Mouse (Mus musculus) myocyte (in vitro differentiated cells): ENCODE measurements at regions not wholly inside any gene's neighbourhood (a gene's known extent, or its start where the extent isn't known, plus 50 kb on each side); places are given as distances from the start of the nearest gene placed in this dataset.

Source experiments
- H3K27me3 ChIP-seq: one replicate; pipeline ENCODE4 v1.6.1; 2011; ENCODE audit not compliant: control insufficient read depth, insufficient read depth, insufficient read length
- H3K36me3 ChIP-seq: one replicate; pipeline ENCODE4 v1.6.1; 2011; ENCODE audit not compliant: control insufficient read depth, insufficient read depth
- H3K4me2 ChIP-seq: one replicate; pipeline ENCODE4 v1.6.1; 2011; ENCODE audit warnings: low read depth, control low read depth
- H3K4me3 ChIP-seq: one replicate; pipeline ENCODE4 v1.5.1; 2011; ENCODE audit warnings: mild to moderate bottlenecking, control low read depth, moderate library complexity
- H3K79me2 ChIP-seq: one replicate; pipeline ENCODE4 v1.6.1; 2011; ENCODE audit not compliant: control insufficient read depth, insufficient read depth
- H3ac ChIP-seq: one replicate; pipeline ENCODE4 v1.6.1; 2011; ENCODE audit not compliant: control insufficient read depth, insufficient read length
- CEBPB ChIP-seq: IDR thresholded peaks from 2 replicates; pipeline ENCODE4 v1.6.1; 2011; ENCODE audit warnings: mild to moderate bottlenecking, moderate library complexity; ENCODE audit not compliant: poor library complexity, insufficient read depth, severe bottlenecking
- E2F4 ChIP-seq: IDR thresholded peaks from one replicate; pipeline ENCODE4 v1.6.1; 2011; ENCODE audit warnings: mild to moderate bottlenecking, control low read depth, moderate library complexity; ENCODE audit not compliant: insufficient read depth
- MAX ChIP-seq: IDR thresholded peaks from one replicate; pipeline ENCODE4 v1.6.1; 2011; ENCODE audit warnings: low read depth, mild to moderate bottlenecking, control low read depth
- MYOD1 ChIP-seq, 3 experiments: IDR thresholded peaks; one replicate each; pipeline ENCODE4 v1.6.1; 2011; ENCODE audit warnings: control low read depth in 2 of 3, low read depth in 2 of 3, mild to moderate bottlenecking in 2 of 3, moderate library complexity in 1 of 3; ENCODE audit not compliant: insufficient read length in 2 of 3, control insufficient read depth in 1 of 3
- MYOG ChIP-seq, 3 experiments: IDR thresholded peaks; one replicate each; pipeline ENCODE4 v1.6.1; 2011; ENCODE audit warnings: control low read depth in 2 of 3, low read depth in 2 of 3, mild to moderate bottlenecking in 2 of 3; ENCODE audit not compliant: insufficient read length in 2 of 3, control insufficient read depth in 1 of 3, insufficient read depth in 1 of 3
- POLR2A ChIP-seq: IDR thresholded peaks from one replicate; pipeline ENCODE4 v1.6.1; 2011; ENCODE audit warnings: low read depth, mild to moderate bottlenecking, control low read depth, moderate library complexity; ENCODE audit not compliant: insufficient read length
- POLR2AphosphoS2 ChIP-seq: IDR thresholded peaks from one replicate; pipeline ENCODE4 v1.6.1; 2011; ENCODE audit warnings: low read depth, control low read depth; ENCODE audit not compliant: insufficient read length
- REST ChIP-seq: IDR thresholded peaks from one replicate; pipeline ENCODE4 v1.6.1; 2011; ENCODE audit warnings: mild to moderate bottlenecking, control low read depth, moderate library complexity; ENCODE audit not compliant: insufficient read depth, insufficient read length
- SRF ChIP-seq: IDR thresholded peaks from one replicate; pipeline ENCODE4 v1.6.1; 2011; ENCODE audit warnings: low read depth; ENCODE audit not compliant: control insufficient read depth, insufficient read length
- TCF12 ChIP-seq: IDR thresholded peaks from one replicate; pipeline ENCODE4 v1.6.1; 2011; ENCODE audit warnings: mild to moderate bottlenecking, control low read depth; ENCODE audit not compliant: poor library complexity, insufficient read depth, severe bottlenecking
- TCF3 ChIP-seq: IDR thresholded peaks from one replicate; pipeline ENCODE4 v1.6.1; 2011; ENCODE audit warnings: low read depth, control low read depth; ENCODE audit not compliant: insufficient read length
- USF1 ChIP-seq: IDR thresholded peaks from one replicate; pipeline ENCODE4 v1.6.1; 2011; ENCODE audit warnings: low read depth, mild to moderate bottlenecking, control low read depth, moderate library complexity

- TF ChIP-seq POLR2AphosphoS2 (no peak), POLR2A (no peak), E2F4 (no peak), TCF3 (no peak), MYOG (IDR thresholded peaks at IDR 0.05; ENCODE audit: control insufficient read depth in 1 of 3, insufficient read depth in 1 of 3, insufficient read length in 2 of 3, low read depth in 2 of 3) (no peak)
- H3K79me2 ChIP-seq, result no peaks in the 10 kb centered on the region
- no peak overlapping the region for H3K4me3 ChIP-seq
- no peak overlapping the region for H3K4me2 ChIP-seq
- no peak overlapping the region for H3ac ChIP-seq
- no peaks in the 10 kb centered on the region for H3K36me3 ChIP-seq
- no peaks in the 10 kb centered on the region for H3K27me3 ChIP-seq
These were observed 315.5 kb downstream of the 1700009N14Rik start for GRCm38 (mm10) chr4:39765586-39765985.

DNA sequence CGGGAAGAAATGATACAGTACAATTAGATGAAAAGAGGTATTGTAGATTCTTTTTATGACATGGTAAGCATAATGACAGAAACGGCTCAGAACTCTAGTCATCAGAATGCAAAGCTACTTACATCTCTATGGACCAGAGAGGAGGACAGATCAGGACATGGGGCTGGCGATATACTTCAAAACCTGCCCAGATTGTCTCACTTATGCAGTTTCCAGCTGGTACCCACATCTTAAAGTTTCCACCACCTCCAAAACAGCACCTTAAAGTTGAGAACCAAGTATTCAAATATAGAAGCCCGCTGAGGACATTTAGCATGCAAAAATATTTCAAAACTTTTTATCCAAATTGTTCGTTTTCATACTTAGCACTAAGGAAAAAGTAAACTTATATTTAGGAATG is 341.0 kb downstream of the 1700009N14Rik start:
- no peaks in the 10 kb centered on the region for H3K27me3 ChIP-seq
- H3K79me2 ChIP-seq, result no peaks in the 10 kb centered on the region
- H3K4me2 ChIP-seq, result no peak overlapping the region
- H3K36me3 ChIP-seq, result no peaks in the 10 kb centered on the region
- no peak overlapping the region for H3ac ChIP-seq
- no peak overlapping the region for H3K4me3 ChIP-seq
- TF ChIP-seq TCF12 (no peak), TCF3 (no peak), REST (no peak), E2F4 (no peak), MYOD1 (IDR thresholded peaks at IDR 0.05; ENCODE audit: control insufficient read depth in 1 of 3, insufficient read length in 2 of 3, low read depth in 2 of 3) (no peak), MAX (no peak), POLR2A (no peak), CEBPB (no peak), SRF (no peak), POLR2AphosphoS2 (no peak), MYOG (IDR thresholded peaks at IDR 0.05; ENCODE audit: control insufficient read depth in 1 of 3, insufficient read depth in 1 of 3, insufficient read length in 2 of 3, low read depth in 2 of 3) (no peak), USF1 (no peak)

- TF ChIP-seq POLR2A (no peak), MYOD1 (IDR thresholded peaks at IDR 0.05; ENCODE audit: control insufficient read depth in 1 of 3, insufficient read length in 2 of 3, low read depth in 2 of 3) (no peak), POLR2AphosphoS2 (no peak), TCF3 (no peak), SRF (no peak), CEBPB (no peak), TCF12 (no peak), E2F4 (no peak), MYOG (IDR thresholded peaks at IDR 0.05; ENCODE audit: control insufficient read depth in 1 of 3, insufficient read depth in 1 of 3, insufficient read length in 2 of 3, low read depth in 2 of 3) (no peak), REST (no peak), USF1 (no peak)
These were observed 332.9 kb upstream of the Aco1 start for GRCm38 (mm10) chr4:39809950-39810349.

DNA sequence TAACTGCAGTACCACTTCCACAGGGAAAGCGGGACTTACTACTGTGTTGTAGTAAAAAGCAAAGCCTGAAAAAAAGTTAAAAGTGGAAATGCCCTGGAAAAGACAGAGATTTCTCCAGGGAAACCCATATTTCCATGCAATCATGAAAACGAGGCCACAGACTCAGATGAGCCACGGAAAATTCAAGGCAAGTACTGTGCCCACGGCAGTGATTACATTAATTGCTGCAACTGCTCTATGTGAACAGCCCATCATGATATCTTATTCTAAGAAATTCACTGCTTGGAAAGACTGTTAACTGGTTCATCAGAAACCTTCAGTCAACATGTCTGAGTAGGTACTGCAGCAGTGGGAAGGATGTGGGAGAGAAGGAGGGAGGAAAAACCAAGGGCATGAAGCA is 330.1 kb upstream of the Aco1 start:
- H3K4me3 ChIP-seq, result no peak overlapping the region
- no peaks in the 10 kb centered on the region for H3K79me2 ChIP-seq
- H3K36me3 ChIP-seq, result no peaks in the 10 kb centered on the region
- no peak overlapping the region for H3K4me2 ChIP-seq
- no peaks in the 10 kb centered on the region for H3K27me3 ChIP-seq
- H3ac ChIP-seq, result no peak overlapping the region
- no peak for TF ChIP-seq CEBPB
- TF ChIP-seq POLR2A, result no peak
- no peak for TF ChIP-seq TCF12
- TF ChIP-seq USF1, result no peak
- TF ChIP-seq POLR2AphosphoS2, result no peak
- TF ChIP-seq SRF, result no peak
- TF ChIP-seq MYOG (IDR thresholded peaks at IDR 0.05; ENCODE audit: control insufficient read depth in 1 of 3, insufficient read depth in 1 of 3, insufficient read length in 2 of 3, low read depth in 2 of 3), result no peak
- TF ChIP-seq REST, result no peak
- no peak for TF ChIP-seq TCF3
- no peak for TF ChIP-seq E2F4
- TF ChIP-seq MYOD1 (IDR thresholded peaks at IDR 0.05; ENCODE audit: control insufficient read depth in 1 of 3, insufficient read length in 2 of 3, low read depth in 2 of 3), result no peak
- TF ChIP-seq MAX, result no peak

More at GRCm38 (mm10) chr4:39809950-39810349, 332.9 kb upstream of the Aco1 start:
- H3ac ChIP-seq, result no peak overlapping the region
- H3K4me3 ChIP-seq, result no peak overlapping the region
- no peaks in the 10 kb centered on the region for H3K79me2 ChIP-seq
- no peaks in the 10 kb centered on the region for H3K36me3 ChIP-seq
- H3K27me3 ChIP-seq, result no peaks in the 10 kb centered on the region
- H3K4me2 ChIP-seq, result no peak overlapping the region

DNA sequence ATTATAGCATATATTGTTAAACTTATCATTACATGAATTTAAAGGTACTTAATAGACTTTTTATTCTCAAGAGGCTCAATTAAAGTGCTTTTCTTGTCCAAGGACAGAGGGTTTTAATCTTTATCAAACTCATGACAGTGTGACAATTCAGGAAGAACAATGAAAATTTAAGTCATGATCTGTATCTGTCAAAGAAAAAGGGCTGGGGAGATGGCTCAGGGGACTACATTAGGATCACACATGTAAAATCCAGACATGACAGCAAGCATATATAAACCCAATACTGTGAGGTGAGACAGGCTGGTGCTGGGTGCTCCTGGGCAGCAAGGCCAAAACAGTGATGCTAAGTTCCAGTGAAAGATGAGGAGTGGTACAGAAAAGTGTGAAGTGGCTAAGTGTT is 327.3 kb upstream of the Aco1 start:
- no peaks in the 10 kb centered on the region for H3K36me3 ChIP-seq
- H3K4me3 ChIP-seq, result no peak overlapping the region
- H3K79me2 ChIP-seq, result no peaks in the 10 kb centered on the region
- no peak overlapping the region for H3K4me2 ChIP-seq
- H3K27me3 ChIP-seq, result no peaks in the 10 kb centered on the region
- TF ChIP-seq TCF12 (no peak), REST (no peak), USF1 (no peak), CEBPB (no peak), MYOD1 (IDR thresholded peaks at IDR 0.05; ENCODE audit: control insufficient read depth in 1 of 3, insufficient read length in 2 of 3, low read depth in 2 of 3) (no peak), TCF3 (no peak), MYOG (IDR thresholded peaks at IDR 0.05; ENCODE audit: control insufficient read depth in 1 of 3, insufficient read depth in 1 of 3, insufficient read length in 2 of 3, low read depth in 2 of 3) (no peak), MAX (no peak), E2F4 (no peak), POLR2A (no peak), SRF (no peak), POLR2AphosphoS2 (no peak)
- no peak overlapping the region for H3ac ChIP-seq
